Mouse (Mus musculus): ENCODE measurements around the gene Immp1l. TPM values are rescaled to one million over a fixed set of nuclear protein-coding genes. Genes with fewer than 3 reads are reported as not detected.

Immp1l gene
- total RNA-seq, 2 experiments from 2014 or later: 24.6 to 30.6 TPM

DNA sequence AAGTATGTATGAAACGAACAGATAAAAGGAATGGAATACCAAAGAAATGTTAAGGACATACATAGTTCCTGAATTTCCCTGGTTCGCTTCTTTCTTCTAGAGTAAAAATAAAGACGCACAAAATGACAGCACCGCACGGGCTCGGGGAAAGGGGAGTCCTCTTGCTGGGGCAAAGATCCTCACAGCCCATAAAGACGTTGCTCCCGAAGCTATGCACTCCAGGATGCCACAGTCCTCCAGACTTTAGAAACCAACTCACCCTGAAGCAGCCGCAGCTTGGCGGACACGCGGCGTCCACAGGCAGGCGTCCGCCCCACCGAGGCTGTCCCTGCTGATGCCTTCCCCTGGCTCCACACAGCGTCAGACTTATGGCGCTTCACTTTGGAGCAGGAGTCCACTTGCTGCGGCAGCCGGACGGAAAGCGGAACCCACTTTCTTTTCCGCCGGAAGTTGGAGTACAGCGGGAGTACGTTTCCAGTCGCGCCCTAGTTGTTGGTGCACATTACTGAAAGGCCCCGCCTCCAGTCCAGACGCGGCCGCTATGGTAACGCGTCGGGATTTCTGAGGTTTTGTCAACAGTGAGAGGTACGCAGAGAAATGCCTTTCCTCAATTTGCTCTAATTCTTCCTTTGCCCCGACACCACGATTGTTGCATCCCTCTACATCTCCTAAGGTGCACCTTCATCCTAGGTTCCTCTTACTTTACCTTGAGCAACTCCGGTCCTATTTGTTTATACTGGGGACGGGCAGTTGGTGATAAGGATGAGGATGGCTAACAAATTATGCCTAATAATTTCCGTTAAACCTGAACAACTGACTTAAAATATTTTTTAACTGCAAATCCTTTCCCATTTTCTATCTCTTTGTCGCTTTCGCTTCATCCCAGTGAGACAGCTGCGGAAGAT is 98.6 kb downstream of the Immp1l start, which contains the start of gene Dnajc24:
Dnajc24 (minus strand) TSS at position 715 of the 905 bp plus-strand sequence.
- peak; percentile 93 to 95 for DNase-seq (ENCODE audit: low spot score in 2 of 2)
- intact Hi-C loops (cut with DNase I): no loop called here

- intact Hi-C loops (cut with DNase I): no loop called here
- no peak for DNase-seq (ENCODE audit: low spot score in 2 of 2)
Measured at GRCm38 (mm10) chr2:106008415-106008814, 104.0 kb downstream of the Immp1l start.

Small RNAs within 50 kb of the gene (microRNA-seq; reads per million reads assigned to microRNA genes)
- 0 reads per million in 2 experiments for gene Gm22002

Other genes with a start within 250 kb of the Immp1l start
- gene Pax6, start 235.7 kb upstream of the Immp1l start, total RNA-seq (2021): 1 to 10 TPM; 5.2 to 8.1 TPM
- gene Elp4, start 74 bp upstream of the Immp1l start, total RNA-seq (2021): 10 to 100 TPM; 15.3 to 20.9 TPM
- gene Dnajc24, start 98.9 kb downstream of the Immp1l start, total RNA-seq (2021): 10 to 100 TPM; 17.3 to 19.9 TPM

Data from left cerebral cortex, postnatal 14 days (tissue).